Mouse (Mus musculus): ENCODE measurements at regions not wholly inside any gene's neighbourhood (a gene's known extent, or its start where the extent isn't known, plus 50 kb on each side); places are given as distances from the start of the nearest gene placed in this dataset.
A peak's percentile ranks its signal among the peaks of the same experiment; 100 is the strongest.

- DNase-seq = peak; percentile 2 to 3
Observed at GRCm38 (mm10) chr11:39794183-39794652, 900.8 kb downstream of the Mat2b start.

- no peak for DNase-seq
Observed at GRCm38 (mm10) chr11:39792112-39792511, 902.9 kb downstream of the Mat2b start.
